Mouse (Mus musculus) spleen, embryonic (tissue): ENCODE results near the gene Mrvi1.

Source experiments
- CTCF ChIA-PET: fragments of 350-600 bp; sonication (Branson Sonifier 250); formaldehyde crosslinking; loops from one replicate; lab custom pipeline; 2022; lab: Charles Lee

Gene Mrvi1

GRCm38 (mm10) chr7:110893943-110894610, 88.2 kb downstream of the Mrvi1 start:
- CTCF ChIA-PET = no interaction called here

GRCm38 (mm10) chr7:110891501-110891986, 90.7 kb downstream of the Mrvi1 start:
- CTCF ChIA-PET = no interaction called here

GRCm38 (mm10) chr7:110881746-110882333, 100.4 kb downstream of the Mrvi1 start:
- CTCF ChIA-PET = interaction anchor here (0.6 kb wide), 1 partner anchor 144 kb away, joined by 3 read pairs; no protein-coding TSS in a partner anchor

- CTCF ChIA-PET = no interaction called here
Observed at GRCm38 (mm10) chr7:110878028-110878427, 104.2 kb downstream of the Mrvi1 start.

- CTCF ChIA-PET = no interaction called here
Observed at GRCm38 (mm10) chr7:110876965-110877364, 105.3 kb downstream of the Mrvi1 start.

GRCm38 (mm10) chr7:110868807-110869206, 113.5 kb downstream of the Mrvi1 start:
- CTCF ChIA-PET = no interaction called here

- CTCF ChIA-PET = interaction anchor here (0.6 kb wide), 1 partner anchor 166 kb away, joined by 6 read pairs; no protein-coding TSS in a partner anchor
Observed at GRCm38 (mm10) chr7:110867116-110867515, 115.1 kb downstream of the Mrvi1 start.

GRCm38 (mm10) chr7:110866021-110866420, 116.2 kb downstream of the Mrvi1 start:
- CTCF ChIA-PET = interaction anchor here (0.6 to 0.7 kb wide), 2 partner anchors 15 to 103 kb away, joined by 3 to 4 read pairs; no protein-coding TSS in a partner anchor

GRCm38 (mm10) chr7:110865570-110865969, 116.7 kb downstream of the Mrvi1 start:
- CTCF ChIA-PET = no interaction called here

- CTCF ChIA-PET = no interaction called here
Observed at GRCm38 (mm10) chr7:110865038-110865437, 117.2 kb downstream of the Mrvi1 start.

GRCm38 (mm10) chr7:110862751-110863289, 119.4 kb downstream of the Mrvi1 start, which contains the start of gene Lyve1:
Gene Lyve1 (minus strand): TSS chr7:110863239.
- CTCF ChIA-PET = no interaction called here

GRCm38 (mm10) chr7:110860129-110860528, 122.1 kb downstream of the Mrvi1 start:
- CTCF ChIA-PET = no interaction called here

- CTCF ChIA-PET = no interaction called here
Observed at GRCm38 (mm10) chr7:110855604-110856003, 126.7 kb downstream of the Mrvi1 start.

GRCm38 (mm10) chr7:110854927-110855546, 127.2 kb downstream of the Mrvi1 start:
- CTCF ChIA-PET = no interaction called here

- CTCF ChIA-PET = no interaction called here
Observed at GRCm38 (mm10) chr7:110854519-110854918, 127.7 kb downstream of the Mrvi1 start.

GRCm38 (mm10) chr7:110853611-110854010, 128.7 kb downstream of the Mrvi1 start:
- CTCF ChIA-PET = no interaction called here

GRCm38 (mm10) chr7:110851541-110852203, 130.6 kb downstream of the Mrvi1 start:
- CTCF ChIA-PET = no interaction called here

- CTCF ChIA-PET = no interaction called here
Observed at GRCm38 (mm10) chr7:110848371-110848770, 133.9 kb downstream of the Mrvi1 start.

GRCm38 (mm10) chr7:110847321-110847720, 134.9 kb downstream of the Mrvi1 start:
- CTCF ChIA-PET = interaction anchor here (0.7 kb wide), 1 partner anchor 184 kb away, joined by 7 read pairs; no protein-coding TSS in a partner anchor

GRCm38 (mm10) chr7:110843916-110844874, 138.1 kb downstream of the Mrvi1 start, which contains the start of gene Rnf141:
Gene Rnf141 (minus strand): TSS chr7:110844457.
- CTCF ChIA-PET = no interaction called here
